Comparison of ENCODE assay signal across 11 mouse cellular contexts in genomic region chr9:50495405-50496150, GRCm38 (mm10). TPM values are rescaled to one million over a fixed set of nuclear protein-coding genes. Genes with fewer than 3 reads are reported as not detected.
DNase-seq lines count a peak whose midpoint lies in the region; ATAC-seq lines count a peak whose summit lies in the region.
"Had no signal": no experiment of that assay in that cellular context is flagged by ENCODE, and none has a peak within 500 bp of the region (broad histone marks: within the 10 kb centered on the region; RNA-seq: fewer than 3 reads in every experiment).

No protein-coding gene starts in this region.

- no peak for ATAC-seq in kidney, embryonic 14.5 days (ENCODE audit: low FRiP score, low TSS enrichment)
- ATAC-seq in lung, embryonic 16.5 days (ENCODE audit: low read depth): peak; percentile 79; the same call in 1 of the 2 replicates

- DNase-seq in embryo, embryonic 10.5 days (ENCODE audit: low spot score): peak; percentile 32
- no peak for DNase-seq in embryo, embryonic 9.5 days (ENCODE audit: extremely low spot score)
- no peak for DNase-seq in kidney, adult 18-20 months
- DNase-seq in R1 (ENCODE audit: low read depth, low spot score): peak; percentile 72
- no peak for DNase-seq in right cerebral cortex, postnatal 10 days (ENCODE audit: low spot score in 2 of 2)
- no peak for DNase-seq in urinary bladder, adult 18-20 months (ENCODE audit: low spot score in 2 of 2)

- H3K4me3 ChIP-seq in kidney, embryonic 14.5 days (ENCODE audit: low read length): peak overlapping the region; percentile 9; the same call in 1 of the 2 replicates
- no peak overlapping the region for H3K4me3 ChIP-seq in lung, embryonic 16.5 days (ENCODE audit: low read length)
- H3K4me3 ChIP-seq: embryonic facial prominence, embryonic 15.5 days; heart, adult 2 months had no signal

- peak overlapping the region; percentile 24 for H3K4me2 ChIP-seq in kidney, embryonic 14.5 days (replicated peaks; ENCODE audit: low read depth, low read length)
- no peak overlapping the region for H3K4me2 ChIP-seq in lung, embryonic 16.5 days (ENCODE audit: low read depth, low read length)
- H3K4me2 ChIP-seq: embryonic facial prominence, embryonic 15.5 days had no signal

- no peaks in the 10 kb centered on the region; the same call in none of the 2 replicates for H3K4me1 ChIP-seq in kidney, embryonic 14.5 days (ENCODE audit: control insufficient read depth, insufficient read depth, low read length)
- H3K4me1 ChIP-seq in lung, embryonic 16.5 days (replicated peaks; ENCODE audit: control insufficient read depth, insufficient read depth, low read length): peaks cover 11% of the 10 kb centered on the region
- H3K4me1 ChIP-seq: embryonic facial prominence, embryonic 15.5 days had no signal

- peak overlapping the region; percentile 5; the same call in 1 of the 2 replicates for H3K9ac ChIP-seq in kidney, embryonic 14.5 days (ENCODE audit: low read depth, low read length)
- no peak overlapping the region for H3K9ac ChIP-seq in lung, embryonic 16.5 days (ENCODE audit: low read length)
- H3K9ac ChIP-seq: embryonic facial prominence, embryonic 15.5 days had no signal

- H3K9me3 ChIP-seq in kidney, embryonic 14.5 days (ENCODE audit: control insufficient read depth, low read length): no peaks in the 10 kb centered on the region
- H3K9me3 ChIP-seq in lung, embryonic 16.5 days (ENCODE audit: control insufficient read depth, low read length): no peaks in the 10 kb centered on the region
- H3K9me3 ChIP-seq: embryonic facial prominence, embryonic 15.5 days had no signal

- 59% methylated on average over 10 of the region's 10 CpGs for WGBS in kidney, embryonic 14.5 days
- WGBS in lung, embryonic 16.5 days: 58% methylated on average over 10 of the region's 10 CpGs

- H3K36me3 ChIP-seq in kidney, embryonic 14.5 days (ENCODE audit: control insufficient read depth, insufficient read depth, low read length): no peaks in the 10 kb centered on the region
- no peaks in the 10 kb centered on the region for H3K36me3 ChIP-seq in lung, embryonic 16.5 days (ENCODE audit: control insufficient read depth, insufficient read depth, low read length)
- H3K36me3 ChIP-seq: embryonic facial prominence, embryonic 15.5 days had no signal

- no peak overlapping the region; the same call in 1 of the 2 replicates for H3K27ac ChIP-seq in kidney, embryonic 14.5 days (ENCODE audit: low read depth, low read length)
- peak overlapping the region; percentile 42; the same call in 1 of the 2 replicates for H3K27ac ChIP-seq in lung, embryonic 16.5 days (ENCODE audit: low read length)
- H3K27ac ChIP-seq: embryonic facial prominence, embryonic 15.5 days; heart, adult 2 months; macrophage had no signal

- no peaks in the 10 kb centered on the region for H3K27me3 ChIP-seq in kidney, embryonic 14.5 days (ENCODE audit: control insufficient read depth, insufficient read depth, low read length)
- no peaks in the 10 kb centered on the region for H3K27me3 ChIP-seq in lung, embryonic 16.5 days (ENCODE audit: control insufficient read depth, insufficient read depth, low read depth, low read length)
- H3K27me3 ChIP-seq: embryonic facial prominence, embryonic 15.5 days had no signal

RNA-seq across cellular contexts. Expression of gene Plet1, which starts 1.3 kb away (rescaled TPM):
- 32.1 and 36.7 TPM in 2 replicates for polyA plus RNA-seq in kidney, embryonic 14.5 days (2014; fragmentation: Nextera tagmentation; extraction: Ambion mirVana)
- polyA plus RNA-seq in lung, embryonic 16.5 days (2015; fragmentation: Nextera tagmentation; extraction: Ambion mirVana): 4.1 and 8.3 TPM in 2 replicates
- polyA plus RNA-seq: macrophage had no signal

RNA-seq across cellular contexts. Expression of gene Pts, which starts 32.9 kb away (rescaled TPM):
- 85.3 and 89.4 TPM in 2 replicates for polyA plus RNA-seq in kidney, embryonic 14.5 days (2014; fragmentation: Nextera tagmentation; extraction: Ambion mirVana)
- 74.6 and 74.7 TPM in 2 replicates for polyA plus RNA-seq in lung, embryonic 16.5 days (2015; fragmentation: Nextera tagmentation; extraction: Ambion mirVana)

RNA-seq across cellular contexts. Expression of gene Il18, which starts 59.0 kb away (rescaled TPM):
- polyA plus RNA-seq in kidney, embryonic 14.5 days (2014; fragmentation: Nextera tagmentation; extraction: Ambion mirVana): 0.88 and 1.2 TPM in 2 replicates
- polyA plus RNA-seq in lung, embryonic 16.5 days (2015; fragmentation: Nextera tagmentation; extraction: Ambion mirVana): 5.0 and 6.5 TPM in 2 replicates

RNA-seq across cellular contexts. Expression of gene Bco2, which starts 59.4 kb away (rescaled TPM):
- polyA plus RNA-seq in kidney, embryonic 14.5 days (2014; fragmentation: Nextera tagmentation; extraction: Ambion mirVana): 0.16 TPM in 1 of 2 replicates, not detected in the other
- polyA plus RNA-seq in lung, embryonic 16.5 days (2015; fragmentation: Nextera tagmentation; extraction: Ambion mirVana): 0.09 and 0.35 TPM in 2 replicates

Comparison
In these comparisons a context has a peak if more than half of its experiments do, and no peak if none do; other contexts are left out.
1. DNase-seq: peak in embryo, embryonic 10.5 days (single experiment) and R1 (single experiment); none in embryo, embryonic 9.5 days (single experiment), kidney, adult 18-20 months (single experiment), right cerebral cortex, postnatal 10 days (0 of 2) and urinary bladder, adult 18-20 months (0 of 2).